Mouse (Mus musculus): ENCODE results near the gene Olfr220. TPM values are rescaled to one million over a fixed set of nuclear protein-coding genes. Genes with fewer than 3 reads are reported as not detected.

Gene Olfr220
- total RNA-seq, 1 experiment: not detected

GRCm38 (mm10) chr1:174427402-174427801 is 14.5 kb upstream of the Olfr220 start:
- in situ Hi-C loops (cut with MboI; ENCODE audit: low sequenced_read_pairs in 2 of 2, unreplicated experiment in 2 of 2): no loop called here
- TF ChIP-seq CHD2 (IDR thresholded peaks at IDR 0.05; ENCODE audit: low read depth, low read length): no peak
- no peak for TF ChIP-seq MAFK (IDR thresholded peaks at IDR 0.05; ENCODE audit: insufficient read depth, low read depth, low read length)
- no peak for TF ChIP-seq ZNF384 (IDR thresholded peaks at IDR 0.05; ENCODE audit: low read depth, low read length)
- no peak for TF ChIP-seq HCFC1 (IDR thresholded peaks at IDR 0.05; ENCODE audit: borderline replicate concordance, insufficient read depth, low read length)
- no peak for TF ChIP-seq ZC3H11A (IDR thresholded peaks at IDR 0.05; ENCODE audit: borderline replicate concordance, low read depth, low read length)
- Histone ChIP-seq H3K4me1 (ENCODE audit: control insufficient read depth in 2 of 2, insufficient read depth in 2 of 2, low read length in 2 of 2, poor library complexity in 1 of 2) (no peaks in the 10 kb centered on the region), H3K27ac (ENCODE audit: insufficient read depth, low read depth, low read length, poor library complexity, severe bottlenecking) (no peak overlapping the region), H3K9ac (ENCODE audit: insufficient read depth, low read depth, low read length, poor library complexity, severe bottlenecking) (no peak overlapping the region), H3K9me3 (ENCODE audit: control insufficient read depth, insufficient read depth, low read depth, low read length) (no peaks in the 10 kb centered on the region), H3K4me3 (ENCODE audit: insufficient read depth in 1 of 2, low read depth in 1 of 2, low read length in 2 of 2, poor library complexity in 1 of 2, severe bottlenecking in 1 of 2) (no peak overlapping the region), H3K36me3 (ENCODE audit: control insufficient read depth, insufficient read depth, low read length, poor library complexity, severe bottlenecking) (no peaks in the 10 kb centered on the region)
- no peak for DNase-seq (ENCODE audit: low read depth, low spot score)

- Histone ChIP-seq H3K36me3 (ENCODE audit: control insufficient read depth, insufficient read depth, low read length, poor library complexity, severe bottlenecking) (no peaks in the 10 kb centered on the region), H3K4me1 (ENCODE audit: control insufficient read depth in 2 of 2, insufficient read depth in 2 of 2, low read length in 2 of 2, poor library complexity in 1 of 2) (no peaks in the 10 kb centered on the region), H3K27ac (ENCODE audit: insufficient read depth, low read depth, low read length, poor library complexity, severe bottlenecking) (no peak overlapping the region), H3K9ac (ENCODE audit: insufficient read depth, low read depth, low read length, poor library complexity, severe bottlenecking) (no peak overlapping the region), H3K4me3 (ENCODE audit: insufficient read depth in 1 of 2, low read depth in 1 of 2, low read length in 2 of 2, poor library complexity in 1 of 2, severe bottlenecking in 1 of 2) (no peak overlapping the region), H3K9me3 (ENCODE audit: control insufficient read depth, insufficient read depth, low read depth, low read length) (no peaks in the 10 kb centered on the region)
- TF ChIP-seq ZC3H11A (IDR thresholded peaks at IDR 0.05; ENCODE audit: borderline replicate concordance, low read depth, low read length) (no peak), MAFK (IDR thresholded peaks at IDR 0.05; ENCODE audit: insufficient read depth, low read depth, low read length) (no peak), HCFC1 (IDR thresholded peaks at IDR 0.05; ENCODE audit: borderline replicate concordance, insufficient read depth, low read length) (no peak), ZNF384 (IDR thresholded peaks at IDR 0.05; ENCODE audit: low read depth, low read length) (no peak)
- in situ Hi-C loops (cut with MboI; ENCODE audit: low sequenced_read_pairs in 2 of 2, unreplicated experiment in 2 of 2): no loop called here
- DNase-seq (ENCODE audit: low read depth, low spot score): no peak
These were observed 13.5 kb upstream of the Olfr220 start for GRCm38 (mm10) chr1:174428407-174428806.

GRCm38 (mm10) chr1:174434121-174434520 is 7.8 kb upstream of the Olfr220 start:
- in situ Hi-C loops (cut with MboI; ENCODE audit: low sequenced_read_pairs in 2 of 2, unreplicated experiment in 2 of 2): no loop called here
- Histone ChIP-seq H3K9ac (ENCODE audit: insufficient read depth, low read depth, low read length, poor library complexity, severe bottlenecking) (no peak overlapping the region), H3K36me3 (ENCODE audit: control insufficient read depth, insufficient read depth, low read length, poor library complexity, severe bottlenecking) (no peaks in the 10 kb centered on the region), H3K27ac (ENCODE audit: insufficient read depth, low read depth, low read length, poor library complexity, severe bottlenecking) (no peak overlapping the region), H3K4me1 (ENCODE audit: control insufficient read depth in 2 of 2, insufficient read depth in 2 of 2, low read length in 2 of 2, poor library complexity in 1 of 2) (no peaks in the 10 kb centered on the region), H3K4me3 (ENCODE audit: insufficient read depth in 1 of 2, low read depth in 1 of 2, low read length in 2 of 2, poor library complexity in 1 of 2, severe bottlenecking in 1 of 2) (no peak overlapping the region), H3K9me3 (ENCODE audit: control insufficient read depth, insufficient read depth, low read depth, low read length) (no peaks in the 10 kb centered on the region)
- TF ChIP-seq ZNF384 (IDR thresholded peaks at IDR 0.05; ENCODE audit: low read depth, low read length): no peak
- TF ChIP-seq ZC3H11A (IDR thresholded peaks at IDR 0.05; ENCODE audit: borderline replicate concordance, low read depth, low read length): no peak
- no peak for TF ChIP-seq HCFC1 (IDR thresholded peaks at IDR 0.05; ENCODE audit: borderline replicate concordance, insufficient read depth, low read length)
- no peak for TF ChIP-seq MAFK (IDR thresholded peaks at IDR 0.05; ENCODE audit: insufficient read depth, low read depth, low read length)
- no peak for TF ChIP-seq CHD2 (IDR thresholded peaks at IDR 0.05; ENCODE audit: low read depth, low read length)
- no peak for DNase-seq (ENCODE audit: low read depth, low spot score)

GRCm38 (mm10) chr1:174455100-174455499 is 13.2 kb downstream of the Olfr220 start:
- no peak for DNase-seq (ENCODE audit: low read depth, low spot score)
- Histone ChIP-seq H3K4me1 (ENCODE audit: control insufficient read depth in 2 of 2, insufficient read depth in 2 of 2, low read length in 2 of 2, poor library complexity in 1 of 2) (no peaks in the 10 kb centered on the region), H3K27ac (ENCODE audit: insufficient read depth, low read depth, low read length, poor library complexity, severe bottlenecking) (no peak overlapping the region), H3K9ac (ENCODE audit: insufficient read depth, low read depth, low read length, poor library complexity, severe bottlenecking) (no peak overlapping the region), H3K9me3 (ENCODE audit: control insufficient read depth, insufficient read depth, low read depth, low read length) (no peaks in the 10 kb centered on the region), H3K4me3 (ENCODE audit: insufficient read depth in 1 of 2, low read depth in 1 of 2, low read length in 2 of 2, poor library complexity in 1 of 2, severe bottlenecking in 1 of 2) (no peak overlapping the region), H3K36me3 (ENCODE audit: control insufficient read depth, insufficient read depth, low read length, poor library complexity, severe bottlenecking) (no peaks in the 10 kb centered on the region)
- in situ Hi-C loops (cut with MboI; ENCODE audit: low sequenced_read_pairs in 2 of 2, unreplicated experiment in 2 of 2): no loop called here
- no peak for TF ChIP-seq CHD2 (IDR thresholded peaks at IDR 0.05; ENCODE audit: low read depth, low read length)
- no peak for TF ChIP-seq HCFC1 (IDR thresholded peaks at IDR 0.05; ENCODE audit: borderline replicate concordance, insufficient read depth, low read length)
- no peak for TF ChIP-seq ZC3H11A (IDR thresholded peaks at IDR 0.05; ENCODE audit: borderline replicate concordance, low read depth, low read length)
- TF ChIP-seq MAFK (IDR thresholded peaks at IDR 0.05; ENCODE audit: insufficient read depth, low read depth, low read length): no peak

- H3K4me1 ChIP-seq (ENCODE audit: control insufficient read depth in 2 of 2, insufficient read depth in 2 of 2, low read length in 2 of 2, poor library complexity in 1 of 2): no peaks in the 10 kb centered on the region
- in situ Hi-C loops (cut with MboI; ENCODE audit: low sequenced_read_pairs in 2 of 2, unreplicated experiment in 2 of 2): loop anchor here in 1 of 2 experiments (10.0 kb wide), 1 partner anchor 301 kb away; no protein-coding TSS in a partner anchor
- no peaks in the 10 kb centered on the region for H3K36me3 ChIP-seq (ENCODE audit: control insufficient read depth, insufficient read depth, low read length, poor library complexity, severe bottlenecking)
- no peak overlapping the region for H3K9ac ChIP-seq (ENCODE audit: insufficient read depth, low read depth, low read length, poor library complexity, severe bottlenecking)
- no peak overlapping the region for H3K27ac ChIP-seq (ENCODE audit: insufficient read depth, low read depth, low read length, poor library complexity, severe bottlenecking)
- H3K9me3 ChIP-seq (ENCODE audit: control insufficient read depth, insufficient read depth, low read depth, low read length): no peaks in the 10 kb centered on the region
- no peak for TF ChIP-seq CHD2 (IDR thresholded peaks at IDR 0.05; ENCODE audit: low read depth, low read length)
- no peak for TF ChIP-seq HCFC1 (IDR thresholded peaks at IDR 0.05; ENCODE audit: borderline replicate concordance, insufficient read depth, low read length)
- TF ChIP-seq ZNF384 (IDR thresholded peaks at IDR 0.05; ENCODE audit: low read depth, low read length): no peak
- no peak for TF ChIP-seq ZC3H11A (IDR thresholded peaks at IDR 0.05; ENCODE audit: borderline replicate concordance, low read depth, low read length)
- TF ChIP-seq MAFK (IDR thresholded peaks at IDR 0.05; ENCODE audit: insufficient read depth, low read depth, low read length): no peak
- DNase-seq (ENCODE audit: low read depth, low spot score): no peak
- no peak overlapping the region for H3K4me3 ChIP-seq (ENCODE audit: insufficient read depth in 1 of 2, low read depth in 1 of 2, low read length in 2 of 2, poor library complexity in 1 of 2, severe bottlenecking in 1 of 2)
These were observed 23.5 kb downstream of the Olfr220 start for GRCm38 (mm10) chr1:174465385-174465784.

All from ES-E14 (cell line).